Mouse (Mus musculus) left cerebral cortex, adult 2 months (tissue): ENCODE results near the gene Dnmbp. TPM values are rescaled to one million over a fixed set of nuclear protein-coding genes. Genes with fewer than 3 reads are reported as not detected.
A peak's percentile ranks its signal among the peaks of the same experiment; 100 is the strongest.

Experiments
- DNase-seq, 2 experiments: peaks; one replicate each; pipeline ENCODE4 v3.0.0; 2021 to 2022; ENCODE audit warnings: low spot score in 2 of 2, mixed read lengths in 1 of 2; ENCODE audit errors: extremely low spot score in 1 of 2
- H3K27ac ChIP-seq: fragments of 200-600 bp; 2 replicates; pipeline ENCODE4 v1.8.1; 2022
- H3K4me3 ChIP-seq: fragments of 200-600 bp; 2 replicates; pipeline ENCODE4 v1.8.1; 2022
- CTCF ChIP-seq: fragments of 200-600 bp; IDR thresholded peaks from 2 replicates; pipeline ENCODE4 v1.8.1; 2022; ENCODE audit warnings: antibody characterized with exemption, mild to moderate bottlenecking, moderate library complexity
- intact Hi-C: fragments of 180-260 bp; cut with DNase I; formaldehyde crosslinking; loops from one replicate; pipeline ENCODE4 v1.15.1; 2025
- total RNA-seq, 2 experiments: library from RNA; stranded (reverse); gene quantifications; 2 replicates each; pipeline ENCODE4 v1.2.3; 2021

Gene Dnmbp
- total RNA-seq, 2 experiments from 2014 or later: 13.8 to 14.1 TPM

DNA sequence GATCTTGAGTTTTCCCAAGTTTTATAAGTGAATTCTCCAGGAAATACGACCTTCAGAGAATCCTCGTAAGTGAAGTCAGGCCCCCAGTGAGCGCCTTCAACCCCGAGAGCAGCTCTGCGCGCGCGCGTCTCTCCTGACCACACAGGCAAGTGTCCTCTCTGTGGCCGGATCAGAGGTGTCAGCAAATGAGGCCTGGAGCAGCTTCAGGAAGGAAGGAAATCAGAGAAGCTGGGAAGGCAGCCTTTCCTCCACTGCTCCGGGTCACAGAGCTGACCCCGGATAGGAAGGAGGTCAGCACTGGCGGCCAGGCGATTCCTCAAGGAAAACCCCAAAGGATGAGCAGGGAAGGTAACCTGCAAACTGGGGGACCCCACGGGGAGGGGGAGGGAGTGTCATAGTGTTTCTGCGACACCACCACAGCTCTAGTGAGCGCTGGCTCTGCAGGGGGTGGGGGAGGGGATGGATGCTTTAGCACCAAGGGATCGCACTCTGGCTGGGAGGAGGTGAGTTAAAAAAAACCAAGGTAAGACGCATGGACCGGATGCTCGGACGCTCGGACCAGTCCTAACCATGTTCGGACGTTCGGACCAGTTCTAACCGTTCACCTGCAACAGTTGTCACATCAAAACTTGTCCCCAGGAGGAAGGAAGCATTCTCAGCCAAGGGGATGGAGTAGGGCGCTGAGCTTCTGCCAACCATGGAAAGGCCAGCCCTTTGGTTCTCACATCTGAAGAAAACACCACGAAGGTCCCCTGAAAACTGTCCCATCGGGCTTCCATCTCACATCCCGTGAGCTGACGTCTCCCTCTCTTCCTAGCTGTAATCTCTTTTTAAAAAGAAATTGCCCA is 19.3 kb downstream of the Dnmbp start:
- intact Hi-C loops: no loop called here
- TF ChIP-seq CTCF: no peak
- no peak overlapping the region for H3K27ac ChIP-seq
- no peak overlapping the region for H3K4me3 ChIP-seq
- DNase-seq: no peak

DNA sequence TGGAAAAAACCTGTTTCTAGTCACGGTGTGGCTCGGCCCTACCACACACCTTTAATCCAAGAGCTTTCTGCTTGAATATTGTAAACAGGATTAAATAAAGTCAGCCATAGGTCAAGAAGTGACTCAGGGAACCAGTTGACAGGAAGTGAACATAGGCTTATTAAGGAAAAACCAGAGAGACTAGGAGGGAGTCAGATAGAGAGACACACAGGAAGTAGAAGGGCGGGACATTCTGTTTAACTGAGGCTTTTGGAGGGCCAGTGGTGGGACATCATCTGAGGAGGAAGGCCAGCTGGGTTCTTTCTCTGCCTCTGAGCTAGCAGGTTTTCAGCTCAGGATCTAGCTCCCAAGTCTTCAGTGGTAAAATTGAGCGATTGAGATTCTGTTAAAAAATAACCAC is 20.1 kb downstream of the Dnmbp start:
- H3K27ac ChIP-seq: no peak overlapping the region
- no peak for TF ChIP-seq CTCF
- H3K4me3 ChIP-seq: no peak overlapping the region
- intact Hi-C loops: no loop called here
- DNase-seq: no peak

DNA sequence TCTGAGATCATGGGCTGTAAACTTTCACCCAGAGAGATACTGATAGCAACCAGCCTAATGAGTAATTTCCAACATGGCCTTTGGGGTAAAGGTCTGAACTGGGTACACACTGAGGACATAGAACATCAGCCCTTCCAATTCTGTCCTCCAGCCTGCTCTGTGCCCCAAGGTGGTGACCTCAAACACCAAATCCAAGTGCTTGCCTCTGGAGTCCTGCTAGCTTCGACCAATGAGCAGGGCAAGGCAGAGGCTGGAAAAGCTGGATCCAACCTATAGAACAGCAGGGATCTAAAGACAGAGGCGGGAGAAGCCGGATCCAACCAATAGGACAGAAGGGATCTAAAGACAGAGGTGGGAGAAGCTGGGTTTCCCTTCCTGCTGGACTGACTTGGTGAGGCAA is 21.2 kb downstream of the Dnmbp start:
- intact Hi-C loops: no loop called here
- TF ChIP-seq CTCF: no peak
- Histone ChIP-seq H3K4me3 (no peak overlapping the region), H3K27ac (no peak overlapping the region)
- DNase-seq: no peak

DNA sequence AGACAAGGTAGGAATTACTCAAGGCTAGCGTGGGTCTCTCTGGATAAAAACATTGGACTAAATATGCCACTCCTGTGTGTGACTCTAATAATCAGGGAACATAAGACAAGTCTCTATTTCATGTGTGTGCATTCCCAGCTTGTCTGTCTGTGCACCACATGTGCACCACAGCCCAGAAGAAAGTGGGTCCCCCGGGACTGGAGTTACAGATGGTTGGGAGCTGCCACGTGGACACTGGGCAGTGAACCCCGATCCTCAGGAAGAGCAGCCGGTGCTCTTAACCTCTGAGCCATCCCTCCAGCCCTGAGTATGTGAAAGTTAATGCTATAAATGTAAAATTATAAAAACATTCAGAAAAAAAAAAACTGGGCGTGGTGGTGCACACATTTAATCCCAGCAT is 22.2 kb downstream of the Dnmbp start:
- DNase-seq: no peak
- Histone ChIP-seq H3K27ac (no peak overlapping the region), H3K4me3 (no peak overlapping the region)
- TF ChIP-seq CTCF: no peak
- intact Hi-C loops: no loop called here

DNA sequence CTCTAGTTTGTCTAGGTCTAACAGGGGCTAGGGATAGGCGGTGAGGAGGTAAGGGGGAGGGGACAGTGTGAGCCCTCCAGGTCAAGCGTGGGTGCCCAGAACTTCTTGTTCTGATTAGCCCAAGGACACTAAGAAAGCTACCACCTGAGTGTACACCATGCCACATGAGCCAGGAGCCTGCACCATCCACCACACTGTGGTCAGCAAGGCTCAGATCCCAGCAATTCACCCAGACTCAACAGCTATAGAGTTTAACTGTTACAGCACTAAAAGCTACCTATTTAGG is 22.6 kb downstream of the Dnmbp start:
- no peak overlapping the region for H3K27ac ChIP-seq
- no peak for DNase-seq
- H3K4me3 ChIP-seq: no peak overlapping the region
- no peak for TF ChIP-seq CTCF
- intact Hi-C loops: no loop called here

DNA sequence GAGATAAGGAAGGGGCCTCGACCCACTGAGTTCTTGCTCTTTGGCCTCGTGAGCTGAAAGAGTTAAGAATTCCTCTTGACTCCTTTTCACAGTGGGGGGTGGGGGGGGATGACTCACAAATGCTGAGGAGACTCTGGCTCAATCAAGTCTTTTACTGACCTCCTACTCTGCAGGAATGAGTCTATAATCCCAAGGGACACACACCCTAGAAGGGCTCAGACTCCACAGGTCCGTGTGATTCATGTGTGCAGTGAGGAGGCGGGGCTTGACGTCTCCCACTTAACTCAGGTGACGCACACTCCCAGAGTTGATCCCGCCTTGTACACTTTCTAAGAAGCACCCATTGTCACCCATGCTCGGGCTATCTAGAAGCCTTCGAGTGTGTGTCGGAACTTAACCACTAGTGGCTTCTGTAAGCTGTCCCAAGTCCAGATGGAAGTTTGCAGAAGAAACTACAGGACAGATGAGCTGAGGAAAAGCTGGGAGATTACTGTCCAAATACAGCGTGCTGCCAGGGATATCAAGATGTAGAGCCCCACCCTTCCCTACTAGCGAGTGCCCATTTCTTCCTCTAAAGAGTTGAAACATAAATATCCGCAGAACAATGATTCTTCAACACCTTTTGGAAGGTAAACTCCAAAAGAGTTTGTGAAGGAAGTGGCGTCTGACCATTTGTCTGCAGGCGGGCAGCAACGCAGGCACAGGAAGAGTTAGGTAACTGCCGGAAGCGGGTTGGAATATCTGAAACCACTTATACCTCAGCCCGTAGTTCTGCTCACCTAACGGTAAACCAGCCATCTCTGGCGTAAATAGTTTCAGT is 23.2 kb downstream of the Dnmbp start:
- DNase-seq: no peak
- intact Hi-C loops: no loop called here
- no peak for TF ChIP-seq CTCF
- H3K27ac ChIP-seq: no peak overlapping the region
- no peak overlapping the region for H3K4me3 ChIP-seq

DNA sequence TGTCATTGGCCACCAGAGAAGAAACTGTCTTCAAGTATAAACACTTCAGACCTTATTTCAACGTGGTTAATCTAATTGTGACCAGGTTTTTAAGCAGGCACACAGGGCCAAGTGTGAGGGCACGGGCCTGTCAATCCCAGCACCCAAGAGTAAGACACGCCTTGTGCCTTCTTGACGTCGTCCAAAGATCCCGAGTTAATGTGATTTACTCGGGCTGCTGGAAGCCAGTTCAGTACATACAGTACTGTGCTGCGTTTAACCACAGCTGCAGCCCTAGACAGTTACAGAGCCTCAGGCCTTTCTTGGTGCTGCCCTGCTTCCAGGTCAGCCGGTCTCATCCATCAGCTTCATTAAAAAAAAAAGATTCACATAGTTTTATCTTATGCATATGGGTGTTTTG is 24.6 kb downstream of the Dnmbp start:
- no peak overlapping the region for H3K27ac ChIP-seq
- TF ChIP-seq CTCF: no peak
- intact Hi-C loops: no loop called here
- no peak for DNase-seq
- no peak overlapping the region for H3K4me3 ChIP-seq

GRCm38 (mm10) chr19:43914986-43915385 is 25.0 kb downstream of the Dnmbp start:
- no peak for DNase-seq
- no peak for TF ChIP-seq CTCF
- Histone ChIP-seq H3K27ac (no peak overlapping the region), H3K4me3 (no peak overlapping the region)
- intact Hi-C loops: no loop called here

GRCm38 (mm10) chr19:43912775-43913486 is 27.1 kb downstream of the Dnmbp start:
- TF ChIP-seq CTCF: no peak
- Histone ChIP-seq H3K4me3 (no peak overlapping the region), H3K27ac (no peak overlapping the region)
- no peak for DNase-seq
- intact Hi-C loops: no loop called here

GRCm38 (mm10) chr19:43906492-43906891 is 33.5 kb downstream of the Dnmbp start:
- no peak for DNase-seq
- H3K27ac ChIP-seq: no peak overlapping the region
- no peak for TF ChIP-seq CTCF
- no peak overlapping the region for H3K4me3 ChIP-seq
- intact Hi-C loops: no loop called here

DNA sequence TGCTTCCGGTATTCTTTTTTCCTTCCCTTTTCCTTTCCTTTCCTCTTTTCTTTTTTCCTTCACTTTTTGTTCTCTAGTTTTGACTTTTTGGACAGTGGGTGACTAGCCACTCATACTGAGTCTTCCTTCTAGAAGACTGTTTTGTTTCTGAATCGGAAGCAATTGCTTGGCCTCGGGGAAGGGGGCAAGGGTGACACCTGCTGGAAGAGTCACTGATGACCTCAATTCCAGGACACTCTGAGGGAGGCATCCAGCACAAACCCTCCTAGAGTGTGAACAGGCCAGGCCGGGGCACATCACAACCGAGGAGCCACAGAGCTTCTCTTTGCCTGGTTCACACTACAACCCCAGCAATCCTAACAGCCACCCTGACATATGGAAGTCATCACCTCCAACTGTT is 34.0 kb downstream of the Dnmbp start:
- intact Hi-C loops: no loop called here
- peak; percentile 34 for TF ChIP-seq CTCF
- Histone ChIP-seq H3K27ac (no peak overlapping the region), H3K4me3 (no peak overlapping the region)
- DNase-seq: no peak

DNA sequence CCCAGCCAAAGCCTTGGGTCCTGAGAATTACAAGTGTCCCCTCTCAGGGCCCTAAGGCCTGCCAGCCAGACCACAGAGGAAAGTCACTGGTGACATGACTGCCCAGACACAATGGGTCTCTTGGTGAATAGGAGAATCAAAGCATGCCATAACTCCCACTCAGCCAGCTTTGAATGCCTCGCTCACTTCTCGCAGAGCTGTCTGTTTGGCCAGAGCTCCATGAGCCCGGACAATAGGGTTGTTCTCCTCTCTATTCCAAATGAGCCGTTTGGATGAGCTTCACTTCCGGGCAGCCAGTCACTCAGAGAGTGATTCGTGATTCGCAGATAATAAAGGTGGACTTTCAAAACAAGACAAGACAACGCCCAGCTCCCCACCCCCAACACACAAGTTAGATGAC is 34.9 kb downstream of the Dnmbp start:
- no peak for DNase-seq
- no peak for TF ChIP-seq CTCF
- Histone ChIP-seq H3K4me3 (no peak overlapping the region), H3K27ac (no peak overlapping the region)
- intact Hi-C loops: no loop called here
